Mouse (Mus musculus): ENCODE data around the gene Cpxm2. TPM values are rescaled to one million over a fixed set of nuclear protein-coding genes. Genes with fewer than 3 reads are reported as not detected.

The Cpxm2 gene
- total RNA-seq, 4 experiments from 2014 or later, result 4.2 to 6.3 (median 5.0) TPM

DNA sequence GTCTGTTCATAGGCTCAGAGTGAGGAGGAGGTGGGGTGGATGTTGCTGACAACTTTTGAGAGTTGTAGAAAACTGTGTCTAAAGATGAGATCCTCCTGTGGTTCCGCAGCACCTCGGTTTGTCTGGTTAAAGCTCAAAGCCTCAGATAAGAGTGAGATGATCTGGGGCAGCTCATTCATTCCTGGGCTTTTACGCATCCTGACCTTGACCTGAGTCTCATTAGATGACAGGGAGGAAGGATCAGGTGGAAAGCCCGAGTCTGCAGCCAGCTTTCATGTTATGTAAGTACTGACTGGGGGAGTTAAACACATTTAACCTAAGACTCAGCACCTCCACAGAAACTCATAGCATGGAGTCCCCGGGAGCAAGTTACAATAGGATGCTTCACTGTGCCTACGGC, 127.9 kb downstream of the Cpxm2 start:
- no peak for DNase-seq (ENCODE audit: low spot score in 2 of 2)

GRCm38 (mm10) chr7:132025591-132025990, 128.9 kb downstream of the Cpxm2 start:
- no peak for DNase-seq (ENCODE audit: low spot score in 2 of 2)

GRCm38 (mm10) chr7:132015933-132016332, 138.6 kb downstream of the Cpxm2 start:
- no peak for DNase-seq (ENCODE audit: low spot score in 2 of 2)

DNA sequence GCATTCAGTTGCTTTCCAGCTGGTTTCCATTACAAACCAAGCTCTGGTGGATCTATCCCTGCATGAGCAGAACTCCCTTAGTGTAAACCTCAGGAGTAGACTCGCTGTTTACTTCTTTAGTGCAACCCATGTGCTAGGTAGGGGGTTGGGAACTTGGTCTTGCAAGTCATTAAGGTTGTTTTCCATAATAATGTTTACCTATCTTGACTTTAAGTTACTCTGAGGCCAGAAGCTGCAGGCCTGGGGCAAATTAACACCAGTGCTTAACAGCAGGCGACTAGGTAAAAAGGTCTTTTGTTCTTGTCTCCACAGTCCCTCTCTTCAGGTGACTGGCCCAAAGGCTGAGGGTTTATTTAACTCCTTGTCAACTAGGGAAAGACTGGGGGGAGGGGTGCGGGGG, 139.3 kb downstream of the Cpxm2 start:
- no peak for DNase-seq (ENCODE audit: low spot score in 2 of 2)

GRCm38 (mm10) chr7:132013970-132014369, 140.6 kb downstream of the Cpxm2 start:
- no peak for DNase-seq (ENCODE audit: low spot score in 2 of 2)

DNA sequence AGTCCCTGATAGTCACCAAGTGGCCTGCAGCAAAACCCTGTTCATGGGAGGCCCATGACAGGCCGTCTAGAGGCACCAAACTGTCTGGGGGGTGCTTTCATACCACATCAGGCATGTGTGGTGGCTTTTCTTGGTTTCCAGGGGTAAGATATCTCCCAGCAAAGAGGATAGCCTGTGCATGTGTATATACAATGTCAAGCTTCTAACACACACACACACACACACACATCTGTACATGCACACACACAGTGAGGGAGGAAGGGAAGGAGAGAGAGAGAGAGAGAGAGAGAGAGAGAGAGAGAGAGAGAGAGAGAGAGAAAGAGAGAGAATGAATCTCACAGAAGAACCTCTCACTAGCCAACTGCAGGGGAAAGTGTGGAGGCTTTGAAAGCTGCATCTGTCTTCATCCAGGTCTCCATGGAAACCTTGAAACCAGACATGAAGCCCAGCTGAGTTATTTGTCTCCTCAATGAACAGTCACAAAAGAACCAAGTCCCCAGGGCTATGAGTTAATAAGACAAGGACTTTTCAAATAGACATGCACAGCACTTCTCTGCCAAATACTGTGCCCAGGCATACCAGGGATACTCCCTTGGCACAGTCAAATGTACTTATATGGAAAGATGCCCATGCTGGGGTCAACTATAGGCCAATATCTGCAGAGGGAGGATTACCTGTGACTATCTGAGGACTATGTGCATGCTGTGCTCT, 141.4 kb downstream of the Cpxm2 start:
- DNase-seq (ENCODE audit: low spot score in 2 of 2), result peak in 1 of 2 experiments; percentile 44

GRCm38 (mm10) chr7:132009002-132009401, 145.5 kb downstream of the Cpxm2 start:
- DNase-seq (ENCODE audit: low spot score in 2 of 2), result no peak

GRCm38 (mm10) chr7:132005996-132006696, 148.4 kb downstream of the Cpxm2 start:
- peak in 1 of 2 experiments; percentile 33 for DNase-seq (ENCODE audit: low spot score in 2 of 2)

GRCm38 (mm10) chr7:131992873-131993272, 161.7 kb downstream of the Cpxm2 start:
- no peak for DNase-seq (ENCODE audit: low spot score in 2 of 2)

GRCm38 (mm10) chr7:131992226-131992625, 162.3 kb downstream of the Cpxm2 start:
- DNase-seq (ENCODE audit: low spot score in 2 of 2), result no peak

GRCm38 (mm10) chr7:131989056-131989455, 165.5 kb downstream of the Cpxm2 start:
- no peak for DNase-seq (ENCODE audit: low spot score in 2 of 2)

Other genes starting within 250 kb of the Cpxm2 start
- 100 to 1,000 TPM in 1 of 4 experiments, 10 to 100 TPM in 3; 95.1 to 122 (median 98.9) TPM for gene Gpr26, start 188.3 kb downstream of the Cpxm2 start, total RNA-seq (2022)
- 10 to 100 TPM; 46.3 to 57.0 (median 52.6) TPM for gene Chst15, start 162.5 kb upstream of the Cpxm2 start, total RNA-seq (2022)